Mouse (Mus musculus) heart, adult 8-10 months (tissue): ENCODE measurements at regions not wholly inside any gene's neighbourhood (a gene's known extent, or its start where the extent isn't known, plus 50 kb on each side); places are given as distances from the start of the nearest gene placed in this dataset.

ENCODE experiments used
- DNase-seq: peaks from one replicate; pipeline ENCODE4 v3.0.0; 2022; ENCODE audit warnings: low spot score

GRCm38 (mm10) chr11:19585228-19585627 lies 338.9 kb upstream of the Spred2 start:
- DNase-seq = no peak

GRCm38 (mm10) chr11:19592506-19593355 lies 331.4 kb upstream of the Spred2 start:
- no peak for DNase-seq

- no peak for DNase-seq
These were observed 329.1 kb upstream of the Spred2 start for GRCm38 (mm10) chr11:19595107-19595506.

GRCm38 (mm10) chr11:19596336-19596735 lies 327.8 kb upstream of the Spred2 start:
- DNase-seq = no peak

GRCm38 (mm10) chr11:19599433-19599832 lies 324.7 kb upstream of the Spred2 start:
- no peak for DNase-seq

GRCm38 (mm10) chr11:19601216-19601938 lies 322.8 kb upstream of the Spred2 start:
- DNase-seq = peak; percentile 53

GRCm38 (mm10) chr11:19602496-19602895 lies 321.7 kb upstream of the Spred2 start:
- peak; percentile 4 for DNase-seq

GRCm38 (mm10) chr11:19605602-19606001 lies 318.6 kb upstream of the Spred2 start:
- DNase-seq = no peak

GRCm38 (mm10) chr11:19606943-19607342 lies 317.2 kb upstream of the Spred2 start:
- DNase-seq = no peak

- DNase-seq = no peak
These were observed 316.2 kb upstream of the Spred2 start for GRCm38 (mm10) chr11:19607941-19608340.

- DNase-seq = no peak
These were observed 315.7 kb upstream of the Spred2 start for GRCm38 (mm10) chr11:19608523-19608922.

GRCm38 (mm10) chr11:19610559-19610958 lies 313.6 kb upstream of the Spred2 start:
- DNase-seq = no peak

GRCm38 (mm10) chr11:19611217-19611616 lies 313.0 kb upstream of the Spred2 start:
- DNase-seq = no peak

GRCm38 (mm10) chr11:19616520-19616919 lies 307.7 kb upstream of the Spred2 start:
- peak; percentile 54 for DNase-seq

GRCm38 (mm10) chr11:19619494-19619893 lies 304.7 kb upstream of the Spred2 start:
- DNase-seq = no peak

- no peak for DNase-seq
These were observed 293.0 kb upstream of the Spred2 start for GRCm38 (mm10) chr11:19631055-19631695.

- DNase-seq = no peak
These were observed 291.7 kb upstream of the Spred2 start for GRCm38 (mm10) chr11:19632477-19632876.

- DNase-seq = no peak
These were observed 290.6 kb upstream of the Spred2 start for GRCm38 (mm10) chr11:19633621-19634020.

- DNase-seq = no peak
These were observed 283.0 kb upstream of the Spred2 start for GRCm38 (mm10) chr11:19641153-19641552.

- no peak for DNase-seq
These were observed 279.9 kb upstream of the Spred2 start for GRCm38 (mm10) chr11:19644116-19644795.

GRCm38 (mm10) chr11:19645106-19645505 lies 279.1 kb upstream of the Spred2 start:
- DNase-seq = no peak

GRCm38 (mm10) chr11:19651522-19651921 lies 272.7 kb upstream of the Spred2 start:
- no peak for DNase-seq
